Mouse (Mus musculus) liver, adult 2 months (tissue): ENCODE results near the gene P2rx5.
A peak's percentile ranks its signal among the peaks of the same experiment; 100 is the strongest.

Experiments used
- CTCF ChIP-seq: fragments of 200-500 bp; IDR thresholded peaks from 2 replicates; pipeline ENCODE4 v1.5.1; 2011; ENCODE audit warnings: low read depth, low read length, control low read depth
- POLR2A ChIP-seq: fragments of 200-500 bp; IDR thresholded peaks from 2 replicates; pipeline ENCODE4 v1.6.1; 2011; ENCODE audit warnings: low read length, control low read depth; ENCODE audit not compliant: insufficient read depth; ENCODE audit errors: extremely low read depth

- TF ChIP-seq CTCF (peak; percentile 32; the same call in 1 of the 2 replicates), POLR2A (no peak)
Observed at GRCm38 (mm10) chr11:73219671-73220070, 59.5 kb downstream of the P2rx5 start.
